Mouse (Mus musculus) yolk sac, embryonic 10.5 days (tissue): ENCODE results near the gene Sorbs2.

Experiments used
- DNase-seq: peaks from one replicate; pipeline ENCODE4 v3.0.0-alpha.2; 2017; ENCODE audit warnings: low spot score

Sorbs2 gene

GRCm38 (mm10) chr8:45507634-45508321 is at the start of gene Sorbs2:
Sorbs2 (plus strand) TSS chr8:45507788.
- no peak for DNase-seq

- DNase-seq, result no peak
Observed at GRCm38 (mm10) chr8:45457874-45458273, 49.7 kb upstream of the Sorbs2 start.

GRCm38 (mm10) chr8:45469006-45469405 is 38.6 kb upstream of the Sorbs2 start:
- no peak for DNase-seq

- no peak for DNase-seq
Observed at GRCm38 (mm10) chr8:45469507-45470178, 37.9 kb upstream of the Sorbs2 start.

- no peak for DNase-seq
Observed at GRCm38 (mm10) chr8:45480886-45481285, 26.7 kb upstream of the Sorbs2 start.

GRCm38 (mm10) chr8:45486281-45486680 is 21.3 kb upstream of the Sorbs2 start:
- no peak for DNase-seq

GRCm38 (mm10) chr8:45503971-45504370 is 3.6 kb upstream of the Sorbs2 start:
- DNase-seq, result no peak

GRCm38 (mm10) chr8:45506376-45506775 is 1.2 kb upstream of the Sorbs2 start:
- DNase-seq, result no peak

- DNase-seq, result no peak
Observed at GRCm38 (mm10) chr8:45507277-45507633, 333 bp upstream of the Sorbs2 start.

- no peak for DNase-seq
Observed at GRCm38 (mm10) chr8:45508521-45509104, 1.0 kb downstream of the Sorbs2 start.

GRCm38 (mm10) chr8:45512369-45512768 is 4.8 kb downstream of the Sorbs2 start:
- no peak for DNase-seq

GRCm38 (mm10) chr8:45521595-45521994 is 14.0 kb downstream of the Sorbs2 start:
- DNase-seq, result no peak

- no peak for DNase-seq
Observed at GRCm38 (mm10) chr8:45527708-45528107, 20.1 kb downstream of the Sorbs2 start.

- no peak for DNase-seq
Observed at GRCm38 (mm10) chr8:45528890-45529289, 21.3 kb downstream of the Sorbs2 start.

GRCm38 (mm10) chr8:45536578-45536977 is 29.0 kb downstream of the Sorbs2 start:
- DNase-seq, result no peak

- peak; percentile 11 for DNase-seq
Observed at GRCm38 (mm10) chr8:45540513-45540912, 32.9 kb downstream of the Sorbs2 start.

- no peak for DNase-seq
Observed at GRCm38 (mm10) chr8:45552175-45552574, 44.6 kb downstream of the Sorbs2 start.

GRCm38 (mm10) chr8:45554627-45555026 is 47.0 kb downstream of the Sorbs2 start:
- DNase-seq, result no peak

GRCm38 (mm10) chr8:45557936-45558335 is 50.3 kb downstream of the Sorbs2 start:
- no peak for DNase-seq

- DNase-seq, result no peak
Observed at GRCm38 (mm10) chr8:45558426-45558825, 50.8 kb downstream of the Sorbs2 start.

- no peak for DNase-seq
Observed at GRCm38 (mm10) chr8:45559176-45559820, 51.7 kb downstream of the Sorbs2 start.

- no peak for DNase-seq
Observed at GRCm38 (mm10) chr8:45565189-45565588, 57.6 kb downstream of the Sorbs2 start.

- DNase-seq, result no peak
Observed at GRCm38 (mm10) chr8:45570117-45570516, 62.5 kb downstream of the Sorbs2 start.
